Mouse (Mus musculus) G1E (cell line): ENCODE measurements around the gene Mia. TPM values are rescaled to one million over a fixed set of nuclear protein-coding genes. Genes with fewer than 3 reads are reported as not detected.

Experiments
- ATAC-seq: 2 replicates; pipeline ENCODE4 v1.8.0; 2016; ENCODE audit warnings: mild to moderate bottlenecking; ENCODE audit not compliant: insufficient number of reproducible peaks, poor library complexity, low FRiP score, severe bottlenecking; ENCODE audit errors: extremely low read depth
- DNase-seq: peaks from one replicate; pipeline ENCODE4 v3.0.0; 2012; ENCODE audit warnings: low spot score
- H3K27me3 ChIP-seq: 2 replicates; pipeline ENCODE4 v1.6.1; 2012; ENCODE audit warnings: mild to moderate bottlenecking, low read length, inconsistent platforms; ENCODE audit not compliant: insufficient read depth
- H3K36me3 ChIP-seq: replicated peaks from 2 replicates; pipeline ENCODE3; 2012; ENCODE audit warnings: mild to moderate bottlenecking, inconsistent platforms
- H3K4me1 ChIP-seq: 2 replicates; pipeline ENCODE4 v1.6.1; 2012; ENCODE audit warnings: low read depth, low read length, inconsistent platforms, mixed read lengths; ENCODE audit not compliant: insufficient read depth
- H3K4me3 ChIP-seq: 2 replicates; pipeline ENCODE4 v1.5.1; 2012; ENCODE audit warnings: low read depth, mild to moderate bottlenecking, inconsistent platforms, low read length, moderate library complexity, mixed read lengths
- H3K9me3 ChIP-seq: replicated peaks from 2 replicates; pipeline ENCODE4 v1.6.1; 2012; ENCODE audit warnings: inconsistent platforms
- CTCF ChIP-seq: IDR thresholded peaks from 2 replicates; pipeline ENCODE4 v1.5.1; 2012; ENCODE audit warnings: low read depth, low read length, inconsistent platforms, mixed read lengths
- GATA1 ChIP-seq: IDR thresholded peaks from 2 replicates; pipeline ENCODE4 v1.6.1; 2012; ENCODE audit warnings: borderline replicate concordance, low read length, inconsistent platforms, mixed read lengths
- GATA2 ChIP-seq: IDR thresholded peaks from 2 replicates; pipeline ENCODE4 v1.6.1; 2012; ENCODE audit warnings: low read depth, low read length, inconsistent platforms, borderline replicate concordance
- POLR2AphosphoS5 ChIP-seq: IDR thresholded peaks from 2 replicates; pipeline ENCODE4 v1.6.1; 2012; ENCODE audit warnings: low read depth, low read length, inconsistent platforms; ENCODE audit not compliant: insufficient replicate concordance
- TAL1 ChIP-seq: conservative IDR thresholded peaks from 2 replicates; pipeline ENCODE4 v1.6.1; 2012; ENCODE audit warnings: low read depth, low read length, inconsistent platforms, mixed read lengths
- polyA plus RNA-seq: library from polyadenylated mRNA; stranded (reverse); fragments of >175 nt; gene quantifications from 2 replicates; pipeline ENCODE4 v1.2.3, GENCODE M21; 2012
- total RNA-seq, 2 experiments: library from RNA; stranded (forward) in 1 of 2; stranded (reverse) in 1 of 2; fragments of 200-1000 nt in 1 of 2; fragments of >200 nt in 1 of 2; fragmentation: Nextera tagmentation in 1 of 2; gene quantifications; 2 replicates each; pipeline ENCODE4 v1.2.3; 2014 to 2017

The Mia gene
- total and polyA plus RNA-seq, 3 experiments = 0.24 to 4.6 (median 0.82) TPM

DNA sequence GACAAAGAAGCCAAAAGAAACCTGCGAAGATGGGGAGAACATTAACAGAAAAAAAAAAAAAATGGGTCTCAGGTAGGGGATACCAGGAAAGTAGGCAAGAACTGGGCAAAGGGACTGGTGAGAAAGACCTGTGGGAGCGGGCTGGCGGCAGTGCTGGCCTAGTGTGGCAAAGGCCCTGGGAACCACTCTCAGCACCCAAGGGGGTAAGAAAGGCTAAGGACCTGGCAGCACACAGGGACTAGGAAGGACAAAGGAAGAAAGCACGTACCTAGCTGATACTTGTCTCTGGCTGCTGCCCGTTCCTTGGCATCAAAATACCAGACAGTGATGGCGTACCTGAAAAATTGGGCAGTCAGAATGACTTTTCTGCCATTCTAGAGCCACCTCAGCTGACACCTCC is 21.7 kb downstream of the Mia start:
- Histone ChIP-seq H3K4me1 (peaks cover 52% of the 10 kb centered on the region), H3K27me3 (no peaks in the 10 kb centered on the region; the same call in 1 of the 2 replicates), H3K4me3 (no peak overlapping the region), H3K9me3 (no peaks in the 10 kb centered on the region), H3K36me3 (peaks cover 93% of the 10 kb centered on the region)
- ATAC-seq = no peak
- no peak for TF ChIP-seq TAL1
- no peak for TF ChIP-seq GATA1
- no peak for TF ChIP-seq POLR2AphosphoS5
- no peak for TF ChIP-seq CTCF
- no peak for TF ChIP-seq GATA2
- no peak for DNase-seq

DNA sequence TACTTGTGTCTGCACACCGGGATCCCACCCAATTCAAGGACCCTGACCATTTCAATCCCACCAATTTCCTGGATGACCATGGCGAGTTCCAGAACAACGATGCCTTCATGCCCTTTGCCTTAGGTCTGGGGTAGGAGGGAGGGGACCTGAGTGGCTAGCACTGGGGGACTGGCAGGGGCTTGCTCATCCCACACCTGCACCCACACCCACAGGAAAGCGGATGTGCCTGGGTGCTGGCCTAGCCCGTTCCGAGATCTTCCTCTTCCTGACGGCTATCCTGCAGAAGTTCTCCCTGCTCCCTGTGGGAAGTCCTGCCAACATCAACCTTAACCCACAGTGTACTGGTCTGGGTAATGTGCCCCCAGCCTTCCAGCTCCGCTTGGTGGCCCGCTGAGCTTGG is 22.8 kb downstream of the Mia start:
- TF ChIP-seq POLR2AphosphoS5 = no peak
- TF ChIP-seq TAL1 = no peak
- H3K36me3 ChIP-seq = peaks cover 82% of the 10 kb centered on the region

DNA sequence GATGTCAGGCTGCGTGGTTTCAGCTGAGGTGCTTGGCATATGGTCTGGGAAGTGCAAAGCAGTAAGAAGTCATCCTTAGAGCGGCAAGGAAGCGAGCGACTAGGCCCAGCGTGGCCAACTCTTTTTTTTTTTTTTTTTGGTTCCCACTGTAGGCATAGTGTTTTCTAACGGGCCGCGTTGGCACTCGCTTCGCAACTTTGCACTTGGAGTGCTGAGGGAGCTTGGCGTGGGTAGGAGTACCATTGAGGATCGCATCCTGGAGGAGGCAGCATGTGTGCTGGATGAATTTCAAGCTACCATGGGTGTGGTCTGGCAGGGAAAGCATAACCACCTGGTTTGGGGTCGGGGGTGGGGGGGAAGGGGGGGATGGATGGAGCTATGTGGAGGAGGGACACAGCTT is 25.0 kb downstream of the Mia start:
- Histone ChIP-seq H3K4me1 (peaks cover 22% of the 10 kb centered on the region), H3K9me3 (no peaks in the 10 kb centered on the region), H3K36me3 (peaks cover 60% of the 10 kb centered on the region), H3K4me3 (no peak overlapping the region), H3K27me3 (peaks cover 5% of the 10 kb centered on the region; the same call in 1 of the 2 replicates)
- ATAC-seq (no peak), DNase-seq (no peak)
- TF ChIP-seq TAL1 = no peak
- TF ChIP-seq POLR2AphosphoS5 = no peak
- no peak for TF ChIP-seq CTCF
- TF ChIP-seq GATA1 = no peak
- TF ChIP-seq GATA2 = no peak

More for the DNA sequence above, 22.8 kb downstream of the Mia start:
- peaks cover 3% of the 10 kb centered on the region; the same call in 1 of the 2 replicates for H3K27me3 ChIP-seq
- ATAC-seq (no peak), DNase-seq (no peak)
- H3K4me1 ChIP-seq = peaks cover 42% of the 10 kb centered on the region
- no peaks in the 10 kb centered on the region for H3K9me3 ChIP-seq
- H3K4me3 ChIP-seq = no peak overlapping the region

DNA sequence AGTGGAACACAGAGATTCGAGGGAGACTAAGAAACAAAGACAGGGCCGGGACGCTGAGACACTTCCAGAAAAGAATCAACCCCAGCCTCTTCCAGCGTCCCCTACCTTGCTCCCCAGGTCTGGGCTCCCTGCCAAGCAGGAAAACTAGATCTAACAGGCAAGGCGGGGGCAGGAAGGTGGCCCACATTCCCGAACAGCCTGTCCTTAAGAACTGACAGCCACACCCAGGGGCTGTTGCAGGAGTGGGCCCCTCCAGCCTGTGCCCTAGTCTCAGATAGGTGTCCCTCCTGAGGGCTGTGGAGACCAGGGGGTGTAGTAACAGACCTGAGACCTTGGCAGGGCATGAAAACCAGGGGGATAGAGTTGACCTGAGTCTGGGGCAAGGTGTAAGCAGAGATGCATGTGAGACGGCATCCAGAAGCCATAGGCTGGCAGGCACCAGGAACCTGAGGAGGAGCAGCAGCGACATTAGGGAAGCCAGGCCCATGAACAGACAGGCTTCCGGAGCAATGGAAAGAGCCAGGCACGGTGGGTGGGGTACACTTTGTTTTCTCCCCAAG is 27.7 kb downstream of the Mia start, which contains the start of gene Cyp2t4:
Gene Cyp2t4, plus strand, starts transcription at position 510 of the 560 bp plus-strand sequence.
- H3K4me1 ChIP-seq = 0 out of 2 replicates have a peak, but pooled peaks cover 5% of the 10 kb centered on the region
- DNase-seq (no peak), ATAC-seq (no peak)
- H3K4me3 ChIP-seq = no peak within 1 kb of the TSS
- peaks cover 33% of the 10 kb centered on the region for H3K36me3 ChIP-seq
- no peaks in the 10 kb centered on the region for H3K9me3 ChIP-seq
- no peak for TF ChIP-seq POLR2AphosphoS5
- TF ChIP-seq GATA2 = no peak
- TF ChIP-seq CTCF = no peak
- no peak for TF ChIP-seq GATA1
- no peak for TF ChIP-seq TAL1
- H3K27me3 ChIP-seq = peaks cover 12% of the 10 kb centered on the region

DNA sequence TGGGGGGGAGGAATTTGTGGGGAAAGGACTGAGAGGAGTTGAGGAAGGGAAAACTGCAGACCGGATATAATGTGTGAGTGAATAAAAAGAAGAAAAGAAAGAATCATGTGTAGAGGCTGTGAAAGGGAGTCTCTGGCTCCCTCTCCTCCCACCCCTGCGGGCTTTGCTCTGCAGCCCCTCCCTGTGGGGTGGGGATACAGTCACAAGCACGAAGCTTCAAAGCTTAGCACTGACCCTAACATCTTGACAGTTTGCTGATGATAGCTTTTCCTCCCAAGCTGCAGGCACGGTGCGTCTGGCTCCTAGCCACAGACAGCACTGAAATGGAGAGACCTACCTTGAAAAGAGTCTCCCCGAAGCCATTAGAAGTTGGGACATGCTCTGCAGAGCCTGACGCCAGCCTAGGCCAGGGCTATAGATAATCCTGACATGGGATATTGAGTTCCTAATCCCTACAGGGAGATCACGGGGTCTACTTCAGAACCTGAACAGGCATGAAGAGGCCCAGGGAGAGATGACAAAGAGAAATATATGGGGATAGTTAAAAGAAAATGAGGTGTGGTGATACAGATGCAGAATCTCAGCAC is 44.5 kb downstream of the Mia start:
- TF ChIP-seq GATA2 (no peak), CTCF (no peak), GATA1 (no peak), TAL1 (no peak), POLR2AphosphoS5 (no peak)
- peaks cover 8% of the 10 kb centered on the region; the same call in 1 of the 2 replicates for H3K27me3 ChIP-seq
- no peaks in the 10 kb centered on the region for H3K4me1 ChIP-seq
- H3K36me3 ChIP-seq = no peaks in the 10 kb centered on the region
- ATAC-seq = no peak
- H3K9me3 ChIP-seq = peaks cover 5% of the 10 kb centered on the region
- no peak overlapping the region for H3K4me3 ChIP-seq
- DNase-seq = no peak

DNA sequence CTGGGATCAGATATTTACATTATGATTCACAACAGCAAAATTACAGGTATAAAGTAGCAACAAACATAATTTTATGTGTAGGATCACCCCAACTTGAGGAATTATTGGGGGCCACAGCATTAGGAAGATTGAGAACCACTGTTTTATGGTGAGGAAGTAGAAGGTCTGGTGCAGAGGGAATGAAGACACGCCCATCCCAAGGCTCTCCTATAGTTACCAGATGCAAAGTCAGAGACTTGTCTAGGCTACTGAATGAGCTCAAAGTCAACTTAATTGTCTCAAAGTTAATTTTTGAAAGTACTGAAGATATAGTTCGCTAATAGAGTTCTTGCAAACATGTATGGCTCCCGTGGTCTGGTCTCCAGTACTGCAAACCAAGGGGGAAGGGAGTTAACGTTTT is 47.2 kb downstream of the Mia start:
- Histone ChIP-seq H3K36me3 (no peaks in the 10 kb centered on the region), H3K4me1 (no peaks in the 10 kb centered on the region), H3K27me3 (peaks cover 10% of the 10 kb centered on the region; the same call in 1 of the 2 replicates), H3K4me3 (no peak overlapping the region), H3K9me3 (no peaks in the 10 kb centered on the region)
- no peak for DNase-seq
- no peak for ATAC-seq
- no peak for TF ChIP-seq TAL1
- TF ChIP-seq POLR2AphosphoS5 = no peak
- TF ChIP-seq CTCF = no peak
- TF ChIP-seq GATA1 = no peak
- no peak for TF ChIP-seq GATA2
